Mouse (Mus musculus): ENCODE measurements around the gene Klf17.

GRCm38 (mm10) chr4:117810933-117811332 is 45.5 kb upstream of the Klf17 start:
- no peak for TF ChIP-seq CTCF (conservative IDR thresholded peaks at IDR 0.05; ENCODE audit: insufficient read depth, insufficient read length, low read depth, low read length)
- TF ChIP-seq POLR2A (IDR thresholded peaks at IDR 0.05; ENCODE audit: low read depth, low read length) = no peak

Data from kidney, adult 2 months (tissue).